In genomic region chr14:61757823-61758175, GRCm38 (mm10) we compare ENCODE assay signal across 8 mouse cellular contexts.
DNase-seq lines count a peak whose midpoint lies in the region; ATAC-seq and TF ChIP-seq lines count a peak whose summit lies in the region.

No protein-coding gene starts in this region.

- 0 out of 2 replicates have a peak, but pooled peaks cover 8% of the 10 kb centered on the region for H3K4me1 ChIP-seq in lung, embryonic 16.5 days (replicated peaks; ENCODE audit: control insufficient read depth, insufficient read depth, low read length)
- H3K4me1 ChIP-seq in lung, adult 2 months (ENCODE audit: control insufficient read depth, insufficient read depth, low read length), result no peaks in the 10 kb centered on the region
- peaks cover 15% of the 10 kb centered on the region for H3K4me1 ChIP-seq in forebrain, embryonic 15.5 days
- peaks cover 7% of the 10 kb centered on the region; the same call in 1 of the 2 replicates for H3K4me1 ChIP-seq in limb, embryonic 15.5 days
- H3K4me1 ChIP-seq in stomach, embryonic 14.5 days (ENCODE audit: control insufficient read depth, insufficient read depth, low read length), result 0 out of 2 replicates have a peak, but pooled peaks cover 5% of the 10 kb centered on the region

- H3K4me2 ChIP-seq in lung, embryonic 16.5 days (ENCODE audit: low read depth, low read length), result peak overlapping the region; percentile 45
- H3K4me2 ChIP-seq in forebrain, embryonic 15.5 days (replicated peaks), result peak overlapping the region; percentile 44
- H3K4me2 ChIP-seq in limb, embryonic 15.5 days, result peak overlapping the region; percentile 33
- peak overlapping the region; percentile 40 for H3K4me2 ChIP-seq in stomach, embryonic 14.5 days (replicated peaks; ENCODE audit: low read depth, low read length)

- ATAC-seq in lung, embryonic 16.5 days (ENCODE audit: low read depth), result no peak
- peak; percentile 34; the same call in 1 of the 2 replicates for ATAC-seq in forebrain, embryonic 15.5 days (replicated peaks)
- no peak for ATAC-seq in limb, embryonic 15.5 days (ENCODE audit: insufficient number of reproducible peaks, low FRiP score, low TSS enrichment, low read depth)
- ATAC-seq in stomach, embryonic 14.5 days (ENCODE audit: insufficient number of reproducible peaks, insufficient read depth, low FRiP score, low read depth), result no peak
- no peak for ATAC-seq in monocyte, adult 5-6 weeks (replicated peaks; ENCODE audit: insufficient number of reproducible peaks, low FRiP score, low TSS enrichment, poor library complexity, severe bottlenecking)

- DNase-seq in lung, adult 2 months, result no peak
- DNase-seq in thymus, postnatal 36 days, result no peak
- DNase-seq in cerebellum, postnatal 36 days, result no peak

- no peak for TF ChIP-seq POLR2A in lung, adult 2 months (IDR thresholded peaks at IDR 0.05; ENCODE audit: borderline replicate concordance, extremely low read depth, low read depth, low read length)

- no peak for TF ChIP-seq CTCF in lung, adult 2 months (IDR thresholded peaks at IDR 0.05; ENCODE audit: insufficient read depth, low read length)

- H3K9me3 ChIP-seq in lung, embryonic 16.5 days (ENCODE audit: control insufficient read depth, low read length), result no peaks in the 10 kb centered on the region
- no peaks in the 10 kb centered on the region for H3K9me3 ChIP-seq in forebrain, embryonic 15.5 days
- no peaks in the 10 kb centered on the region for H3K9me3 ChIP-seq in limb, embryonic 15.5 days
- no peaks in the 10 kb centered on the region for H3K9me3 ChIP-seq in stomach, embryonic 14.5 days (ENCODE audit: control insufficient read depth, low read depth, low read length)

- peak overlapping the region; percentile 55 for H3K27ac ChIP-seq in lung, embryonic 16.5 days (ENCODE audit: low read length)
- H3K27ac ChIP-seq in forebrain, embryonic 15.5 days (replicated peaks), result peak overlapping the region; percentile 41
- H3K27ac ChIP-seq in limb, embryonic 15.5 days, result peak overlapping the region; percentile 70
- H3K27ac ChIP-seq in stomach, embryonic 14.5 days (ENCODE audit: low read length), result peak overlapping the region; percentile 27; the same call in 1 of the 2 replicates

- no peaks in the 10 kb centered on the region for H3K27me3 ChIP-seq in lung, embryonic 16.5 days (ENCODE audit: control insufficient read depth, insufficient read depth, low read depth, low read length)
- no peaks in the 10 kb centered on the region for H3K27me3 ChIP-seq in forebrain, embryonic 15.5 days
- no peaks in the 10 kb centered on the region for H3K27me3 ChIP-seq in limb, embryonic 15.5 days
- no peaks in the 10 kb centered on the region for H3K27me3 ChIP-seq in stomach, embryonic 14.5 days (ENCODE audit: control insufficient read depth, insufficient read depth, low read length)

- peak overlapping the region; percentile 47 for H3K9ac ChIP-seq in lung, embryonic 16.5 days (ENCODE audit: low read length)
- H3K9ac ChIP-seq in forebrain, embryonic 15.5 days (replicated peaks), result no peak overlapping the region
- no peak overlapping the region for H3K9ac ChIP-seq in limb, embryonic 15.5 days
- no peak overlapping the region for H3K9ac ChIP-seq in stomach, embryonic 14.5 days (replicated peaks; ENCODE audit: low read depth, low read length)

- 31% methylated on average over 7 of the region's 7 CpGs for WGBS in lung, embryonic 16.5 days
- WGBS in lung, adult 2 months, result 30% methylated on average over 7 of the region's 7 CpGs
- 8% methylated on average over 7 of the region's 7 CpGs for WGBS in forebrain, embryonic 15.5 days
- 19% methylated on average over 7 of the region's 7 CpGs for WGBS in limb, embryonic 15.5 days
- WGBS in stomach, embryonic 14.5 days, result 35% methylated on average over 7 of the region's 7 CpGs

- no peaks in the 10 kb centered on the region for H3K36me3 ChIP-seq in lung, embryonic 16.5 days (ENCODE audit: control insufficient read depth, insufficient read depth, low read length)
- H3K36me3 ChIP-seq in forebrain, embryonic 15.5 days, result no peaks in the 10 kb centered on the region
- no peaks in the 10 kb centered on the region for H3K36me3 ChIP-seq in limb, embryonic 15.5 days
- H3K36me3 ChIP-seq in stomach, embryonic 14.5 days (ENCODE audit: control insufficient read depth, insufficient read depth, low read length), result no peaks in the 10 kb centered on the region

- peak overlapping the region; percentile 9 for H3K4me3 ChIP-seq in lung, embryonic 16.5 days (ENCODE audit: low read length)
- no peak overlapping the region for H3K4me3 ChIP-seq in lung, adult 2 months (replicated peaks; ENCODE audit: extremely low read depth, low read depth, low read length)
- peak overlapping the region; percentile 23 for H3K4me3 ChIP-seq in forebrain, embryonic 15.5 days
- H3K4me3 ChIP-seq in limb, embryonic 15.5 days, result peak overlapping the region; percentile 18; the same call in 1 of the 2 replicates
- 0 out of 2 replicates have a peak overlapping the region, but pooled peaks have one; percentile 6 for H3K4me3 ChIP-seq in stomach, embryonic 14.5 days (ENCODE audit: low read depth, low read length)
